Mouse (Mus musculus) kidney, embryonic 14.5 days (tissue): ENCODE data around the gene N4bp2. TPM values are rescaled to one million over a fixed set of nuclear protein-coding genes. Genes with fewer than 3 reads are reported as not detected.

ENCODE experiments used
- ATAC-seq: fragments of 200-750 bp; cut with Nextera tagmentation; 2 replicates; pipeline ENCODE4 v1.8.0; 2017; ENCODE audit warnings: moderate number of reproducible peaks, mild to moderate bottlenecking, moderate TSS enrichment, moderate library complexity; ENCODE audit not compliant: low FRiP score, low TSS enrichment
- H3K27ac ChIP-seq: fragments of 300-500 bp; sonication (generic); 2 replicates; pipeline ENCODE4 v1.5.1; 2014; ENCODE audit warnings: low read depth, mild to moderate bottlenecking, low read length, moderate library complexity, mixed read lengths
- H3K27me3 ChIP-seq: fragments of 300-500 bp; sonication (generic); 2 replicates; pipeline ENCODE4 v1.6.1; 2014; ENCODE audit warnings: mild to moderate bottlenecking, low read length; ENCODE audit not compliant: control insufficient read depth, insufficient read depth
- H3K36me3 ChIP-seq: fragments of 300-500 bp; sonication (generic); 2 replicates; pipeline ENCODE4 v1.6.1; 2014; ENCODE audit warnings: low read length, mixed read lengths; ENCODE audit not compliant: control insufficient read depth, insufficient read depth
- H3K4me1 ChIP-seq: fragments of 300-500 bp; sonication (generic); 2 replicates; pipeline ENCODE4 v1.6.1; 2014; ENCODE audit warnings: low read length, mixed read lengths; ENCODE audit not compliant: control insufficient read depth, insufficient read depth
- H3K4me2 ChIP-seq: fragments of 300-500 bp; sonication (generic); replicated peaks from 2 replicates; pipeline ENCODE4 v1.6.1; 2014; ENCODE audit warnings: low read depth, mild to moderate bottlenecking, low read length
- H3K4me3 ChIP-seq: fragments of 300-500 bp; sonication (generic); 2 replicates; pipeline ENCODE4 v1.5.1; 2014; ENCODE audit warnings: mild to moderate bottlenecking, low read length
- H3K9ac ChIP-seq: fragments of 300-500 bp; sonication (generic); 2 replicates; pipeline ENCODE4 v1.6.1; 2014; ENCODE audit warnings: low read depth, mild to moderate bottlenecking, low read length, moderate library complexity
- H3K9me3 ChIP-seq: fragments of 300-500 bp; sonication (generic); 2 replicates; pipeline ENCODE4 v1.6.1; 2016; ENCODE audit warnings: low read length; ENCODE audit not compliant: control insufficient read depth
- WGBS: fragments of 180-500 bp; shearing (Covaris S2); extraction: QIAGEN DNeasy Blood & Tissue Kit; methylation state at CpG from one replicate; pipeline ENCODE4 v1.1.7; 2014; 5-methylcytosine and 5-hydroxymethylcytosine counted together
- polyA plus RNA-seq: library from polyadenylated mRNA; unstranded; fragments of >200 nt; fragmentation: Nextera tagmentation; extraction: Ambion mirVana; gene quantifications from 2 replicates; pipeline ENCODE4 v1.2.1, GENCODE M21; 2014

Gene N4bp2
- polyA plus RNA-seq, 1 experiment from 2014 or later: 57.3 TPM

DNA sequence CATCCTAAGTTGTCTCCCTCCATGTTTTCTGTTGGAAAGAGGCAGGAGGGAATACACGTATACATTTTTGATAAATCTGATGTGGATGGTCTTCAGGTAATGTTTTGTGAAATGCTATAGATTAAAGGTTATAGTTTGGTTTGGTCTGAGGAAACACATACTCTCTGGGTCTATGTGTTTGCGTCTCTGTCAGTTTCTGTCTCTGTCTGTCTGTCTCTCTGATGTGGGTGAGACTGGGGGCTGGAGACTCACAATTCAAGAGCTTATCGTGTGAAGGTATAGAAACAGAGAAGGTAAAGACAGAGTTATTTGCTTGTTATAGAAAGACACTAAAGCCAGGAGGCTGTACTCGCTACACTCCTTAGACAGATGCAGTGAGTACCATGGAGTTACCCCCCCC, 106.3 kb downstream of the N4bp2 start:
- Histone ChIP-seq H3K36me3 (no peaks in the 10 kb centered on the region), H3K4me1 (no peaks in the 10 kb centered on the region), H3K27me3 (no peaks in the 10 kb centered on the region), H3K4me2 (no peak overlapping the region), H3K4me3 (no peak overlapping the region), H3K9ac (no peak overlapping the region), H3K9me3 (no peaks in the 10 kb centered on the region), H3K27ac (no peak overlapping the region)
- 94% methylated on average over 4 of the region's 4 CpGs for WGBS
- no peak for ATAC-seq

DNA sequence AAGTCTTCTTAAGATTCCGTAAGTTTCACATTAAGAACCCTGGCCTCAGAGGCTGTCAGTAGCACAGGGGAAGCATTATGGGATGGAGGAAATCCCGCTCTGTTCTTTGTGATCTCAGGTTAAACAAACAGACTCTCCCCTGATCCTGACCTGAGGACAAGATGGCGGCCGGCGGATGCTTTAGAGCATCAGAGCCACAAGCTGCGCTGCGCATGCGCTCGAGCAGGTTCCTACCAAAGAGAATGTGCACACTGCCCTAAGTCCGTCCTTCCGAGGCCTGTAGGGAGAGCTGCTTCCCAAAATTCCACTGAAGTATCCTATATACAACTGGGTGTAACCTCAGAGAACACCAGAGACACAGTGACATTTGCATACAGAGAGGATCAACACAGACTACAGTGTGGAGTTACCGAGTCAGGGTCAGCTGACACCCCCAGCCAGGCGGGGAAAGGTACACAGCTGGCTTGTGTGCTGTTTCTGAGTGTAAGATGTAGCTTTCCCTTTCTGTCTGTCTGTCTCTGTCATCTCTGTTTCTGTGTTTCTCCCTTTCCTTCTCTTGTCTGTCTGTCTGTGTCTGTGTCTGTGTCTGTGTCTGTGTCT, 108.1 kb downstream of the N4bp2 start:
- Histone ChIP-seq H3K9ac (no peak overlapping the region), H3K27me3 (no peaks in the 10 kb centered on the region), H3K27ac (no peak overlapping the region), H3K4me3 (no peak overlapping the region), H3K4me1 (no peaks in the 10 kb centered on the region), H3K36me3 (no peaks in the 10 kb centered on the region), H3K4me2 (no peak overlapping the region), H3K9me3 (no peaks in the 10 kb centered on the region)
- whole genome bisulfite sequencing: 83% methylated on average over 13 of the region's 13 CpGs
- no peak for ATAC-seq

DNA sequence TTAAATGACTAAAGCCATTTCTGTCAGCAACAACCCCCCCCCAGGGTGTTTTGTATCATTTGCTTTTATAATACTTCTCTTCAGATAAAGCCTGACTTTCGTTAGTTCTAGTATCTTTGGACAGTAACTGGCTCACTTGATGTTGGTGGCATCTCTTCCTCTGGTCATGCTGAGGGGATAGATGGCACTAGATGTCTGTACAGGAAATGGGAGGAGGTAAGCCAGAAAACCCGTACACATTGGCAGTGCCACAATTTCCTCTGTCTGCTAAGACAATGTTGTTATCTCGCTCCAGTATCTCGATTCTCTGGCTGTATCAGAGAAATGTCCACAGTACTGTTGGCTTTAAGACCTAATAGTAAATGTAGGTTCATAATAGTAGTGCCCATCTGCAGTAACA, 109.9 kb downstream of the N4bp2 start:
- no peak overlapping the region for H3K4me3 ChIP-seq
- WGBS: 77% methylated on average over 4 of the region's 4 CpGs
- no peak overlapping the region for H3K9ac ChIP-seq
- H3K36me3 ChIP-seq: no peaks in the 10 kb centered on the region
- ATAC-seq: no peak
- no peak overlapping the region for H3K27ac ChIP-seq
- no peaks in the 10 kb centered on the region for H3K4me1 ChIP-seq
- no peaks in the 10 kb centered on the region for H3K27me3 ChIP-seq
- H3K4me2 ChIP-seq: no peak overlapping the region
- no peaks in the 10 kb centered on the region for H3K9me3 ChIP-seq

DNA sequence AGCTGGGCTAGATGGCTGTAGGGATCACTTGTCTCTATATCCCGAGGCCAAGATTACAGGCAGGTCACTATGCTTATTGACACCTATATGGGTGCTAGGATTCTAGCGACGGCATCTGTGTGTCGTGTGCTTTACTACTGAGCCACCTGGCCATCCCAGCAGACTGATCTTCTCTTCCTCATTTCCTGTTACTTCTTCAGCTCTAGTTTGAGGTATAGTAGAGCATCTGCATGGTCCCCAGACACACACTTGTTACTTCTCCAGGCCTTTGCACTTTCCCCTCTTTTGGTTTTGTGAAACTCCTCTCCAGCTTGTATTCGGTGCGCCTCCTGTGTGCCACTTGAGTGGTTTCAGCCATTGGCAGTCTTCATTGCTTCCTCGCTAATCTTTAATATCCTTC, 111.9 kb downstream of the N4bp2 start:
- Histone ChIP-seq H3K9me3 (no peaks in the 10 kb centered on the region), H3K36me3 (no peaks in the 10 kb centered on the region), H3K27ac (no peak overlapping the region), H3K9ac (no peak overlapping the region), H3K4me1 (no peaks in the 10 kb centered on the region), H3K27me3 (no peaks in the 10 kb centered on the region), H3K4me3 (no peak overlapping the region), H3K4me2 (no peak overlapping the region)
- WGBS: 87% methylated on average over 7 of the region's 7 CpGs
- no peak for ATAC-seq

DNA sequence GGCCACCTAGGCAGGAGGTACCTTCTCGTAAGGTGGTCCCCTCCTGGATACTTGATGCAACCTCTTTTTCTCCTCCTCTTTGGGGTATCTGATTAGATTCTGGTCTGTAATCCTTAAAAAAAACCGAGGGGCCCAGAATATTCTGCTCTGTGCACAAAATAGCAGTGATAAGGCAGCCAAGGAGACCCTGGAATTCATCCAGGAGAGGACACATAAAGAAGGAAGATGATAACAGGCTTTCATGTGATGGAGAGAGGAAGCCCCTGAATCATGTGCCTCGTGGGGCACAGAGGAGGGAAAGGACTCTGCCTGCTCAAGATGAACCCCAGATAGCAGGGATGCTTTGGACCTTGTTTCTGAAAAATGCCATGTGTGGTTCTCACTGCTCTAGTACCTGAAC, 115.0 kb downstream of the N4bp2 start:
- H3K4me1 ChIP-seq: 0 out of 2 replicates have a peak, but pooled peaks cover 4% of the 10 kb centered on the region

More for the DNA sequence above, 115.0 kb downstream of the N4bp2 start:
- Histone ChIP-seq H3K27ac (no peak overlapping the region), H3K36me3 (no peaks in the 10 kb centered on the region), H3K27me3 (no peaks in the 10 kb centered on the region), H3K9ac (no peak overlapping the region), H3K9me3 (no peaks in the 10 kb centered on the region), H3K4me3 (no peak overlapping the region), H3K4me2 (no peak overlapping the region)
- ATAC-seq: no peak
- 69% methylated on average over 3 of the region's 3 CpGs for WGBS

Other genes with a start within 250 kb of the N4bp2 start
- gene Smim14, start 226.3 kb upstream of the N4bp2 start, polyA plus RNA-seq: 83.9 and 91.6 TPM in 2 replicates
- gene Ube2k, start 226.3 kb upstream of the N4bp2 start, polyA plus RNA-seq: 154 and 186 TPM in 2 replicates
- 64.5 and 112 TPM in 2 replicates for gene Pds5a, start 65.2 kb upstream of the N4bp2 start, polyA plus RNA-seq
- 0.17 and 0.57 TPM in 2 replicates for gene Rhoh, start 97.7 kb downstream of the N4bp2 start, polyA plus RNA-seq
- gene Chrna9, start 171.4 kb downstream of the N4bp2 start, polyA plus RNA-seq: 0.53 and 0.71 TPM in 2 replicates
- 0.38 and 0.40 TPM in 2 replicates for gene 9130230L23Rik, start 240.8 kb downstream of the N4bp2 start, polyA plus RNA-seq